Mouse (Mus musculus) adrenal gland, adult 2 months (tissue): Measurements from ENCODE around the gene Hadhb. TPM values are rescaled to one million over a fixed set of nuclear protein-coding genes. Genes with fewer than 3 reads are reported as not detected.

Experiments
- DNase-seq: peaks from one replicate; pipeline ENCODE4 v3.0.0; 2021
- microRNA-seq, 2 experiments: library from miRNA; unstranded; fragments of <30 nt; microRNA quantifications; one replicate each; pipeline ENCODE4 v1.2.0; 2021
- polyA plus RNA-seq: library from polyadenylated mRNA; depleted of rRNA; stranded (reverse); fragments of >200 nt; gene quantifications from 2 replicates; pipeline ENCODE4 v1.2.3, GENCODE M21; 2012; rRNA removed
- total RNA-seq, 2 experiments: library from RNA; stranded (reverse); gene quantifications; 2 replicates each; pipeline ENCODE4 v1.2.3; 2021

Gene Hadhb
- total and polyA plus RNA-seq, 3 experiments = 65.7 to 1,072 (median 944) TPM

DNA sequence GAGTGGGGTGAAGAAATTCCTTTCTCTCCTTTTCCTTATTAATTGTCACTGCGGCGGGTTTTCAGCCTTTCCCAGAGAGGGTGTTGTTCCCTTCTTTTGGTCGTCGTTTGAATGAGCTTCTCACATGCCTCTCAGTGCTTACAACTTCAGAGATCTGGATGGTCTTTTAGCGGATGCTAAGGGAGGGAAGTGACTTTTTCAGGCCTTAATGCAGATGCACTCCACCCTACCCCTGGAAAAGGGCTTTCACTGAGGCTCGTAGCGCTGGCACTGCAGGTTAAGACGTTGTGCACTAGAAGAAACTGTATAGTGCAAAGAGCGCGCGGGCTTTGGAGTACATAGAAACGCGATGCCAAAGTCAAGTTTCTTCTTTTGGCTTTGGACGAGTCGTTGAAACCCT is 78.0 kb downstream of the Hadhb start:
- no peak for DNase-seq

DNA sequence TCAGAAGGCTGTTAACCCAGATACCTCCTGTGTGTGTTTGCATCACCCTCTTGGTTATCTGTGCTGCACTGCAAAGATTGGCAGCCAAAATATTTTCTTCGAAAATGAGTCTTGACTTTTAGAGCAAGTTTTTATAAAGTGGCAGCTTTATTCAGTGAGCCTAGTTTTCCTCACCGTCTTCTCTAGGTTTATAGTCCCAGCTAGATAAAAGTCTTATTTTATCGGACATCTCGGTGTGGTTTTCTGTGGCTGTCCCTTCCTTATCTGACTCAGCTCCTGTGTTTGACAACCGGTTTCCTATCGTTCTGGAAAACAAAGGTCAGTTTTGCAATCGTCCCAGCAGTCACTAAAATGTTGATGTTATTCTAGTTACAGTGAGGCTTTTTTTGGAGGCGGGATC is 78.9 kb downstream of the Hadhb start:
- no peak for DNase-seq

Small RNAs within 50 kb of the gene (microRNA-seq; reads per million reads assigned to microRNA genes)
- 3.1 to 3.3 reads per million in 2 experiments for gene Mir1960

Other genes with a start within 250 kb of the Hadhb start
- gene Il6, start 142.1 kb upstream of the Hadhb start, total RNA-seq = not detected
- not detected in 2 replicates for gene Il6, start 142.1 kb upstream of the Hadhb start, polyA plus RNA-seq
- 10 to 100 TPM; 15.4 to 19.9 TPM for gene Tyms, start 81.6 kb upstream of the Hadhb start, total RNA-seq
- gene Tyms, start 81.6 kb upstream of the Hadhb start, polyA plus RNA-seq = 17.8 and 17.9 TPM in 2 replicates
- under 1 TPM in 1 of 2 experiments, not detected in 1; 0.10 TPM for gene Garem2, start 50.1 kb upstream of the Hadhb start, total RNA-seq
- 0.11 TPM in 1 of 2 replicates, not detected in the other for gene Garem2, start 50.1 kb upstream of the Hadhb start, polyA plus RNA-seq
- gene 3110082J24Rik, start 49.2 kb upstream of the Hadhb start, total RNA-seq = not detected
- gene 3110082J24Rik, start 49.2 kb upstream of the Hadhb start, polyA plus RNA-seq = not detected in 2 replicates
- gene Hadha, start 86 bp upstream of the Hadhb start, total RNA-seq = 100 to 1,000 TPM; 558 to 581 TPM
- 72.9 and 82.6 TPM in 2 replicates for gene Hadha, start 86 bp upstream of the Hadhb start, polyA plus RNA-seq
- not detected for gene Adgrf3, start 50.5 kb downstream of the Hadhb start, total RNA-seq
- not detected in 2 replicates for gene Adgrf3, start 50.5 kb downstream of the Hadhb start, polyA plus RNA-seq
- gene Selenoi, start 77.3 kb downstream of the Hadhb start, total RNA-seq = 10 to 100 TPM; 21.8 to 25.6 TPM
- 27.0 and 53.8 TPM in 2 replicates for gene Selenoi, start 77.3 kb downstream of the Hadhb start, polyA plus RNA-seq
- gene Drc1, start 126.1 kb downstream of the Hadhb start, total RNA-seq = under 1 TPM; 0.49 to 0.59 TPM
- 0.11 TPM in 1 of 2 replicates, not detected in the other for gene Drc1, start 126.1 kb downstream of the Hadhb start, polyA plus RNA-seq